Mouse (Mus musculus) megakaryocyte, embryonic 14.5 days (primary cell): ENCODE data around the gene Nup214.

Experiments used
- FLI1 ChIP-seq: IDR thresholded peaks from 2 replicates; pipeline ENCODE4 v1.6.1; 2012; ENCODE audit warnings: low read length, inconsistent platforms, mixed read lengths
- GATA1 ChIP-seq: IDR thresholded peaks from 3 replicates; pipeline ENCODE4 v1.6.1; 2012; ENCODE audit warnings: mixed read lengths, low read length, inconsistent platforms, borderline replicate concordance

GRCm38 (mm10) chr2:32046009-32046408 is 71.8 kb downstream of the Nup214 start:
- no peak for TF ChIP-seq GATA1
- no peak for TF ChIP-seq FLI1
